Mouse (Mus musculus) large intestine, adult 2 months (tissue): ENCODE data around the gene Gpr146. TPM values are rescaled to one million over a fixed set of nuclear protein-coding genes. Genes with fewer than 3 reads are reported as not detected.

Source experiments
- polyA plus RNA-seq: library from polyadenylated mRNA; depleted of rRNA; stranded (reverse); fragments of >200 nt; gene quantifications from 2 replicates; pipeline ENCODE4 v1.2.3, GENCODE M21; 2012; rRNA removed

Gene Gpr146
- polyA plus RNA-seq, 1 experiment: 4.4 TPM

Other genes starting within 250 kb of the Gpr146 start
- 4.7 and 6.0 TPM in 2 replicates for gene Prkar1b, start 227.7 kb upstream of the Gpr146 start, polyA plus RNA-seq
- gene Dnaaf5, start 227.5 kb upstream of the Gpr146 start, polyA plus RNA-seq: 9.7 and 13.3 TPM in 2 replicates
- gene Sun1, start 177.1 kb upstream of the Gpr146 start, polyA plus RNA-seq: 25.0 and 41.5 TPM in 2 replicates
- 66.2 and 87.5 TPM in 2 replicates for gene Get4, start 125.4 kb upstream of the Gpr146 start, polyA plus RNA-seq
- gene Adap1, start 52.1 kb upstream of the Gpr146 start, polyA plus RNA-seq: 132 and 167 TPM in 2 replicates
- 98.4 and 111 TPM in 2 replicates for gene Cox19, start 26.3 kb upstream of the Gpr146 start, polyA plus RNA-seq
- gene Cyp2w1, start 25.1 kb upstream of the Gpr146 start, polyA plus RNA-seq: 0.83 and 1.9 TPM in 2 replicates
- 2.9 and 4.6 TPM in 2 replicates for gene C130050O18Rik, start 27.6 kb downstream of the Gpr146 start, polyA plus RNA-seq
- gene Gper1, start 45.5 kb downstream of the Gpr146 start, polyA plus RNA-seq: 0.93 and 1.7 TPM in 2 replicates
- 8.7 TPM in 2 replicates for gene 3110082I17Rik, start 82.8 kb downstream of the Gpr146 start, polyA plus RNA-seq
- gene Zfand2a, start 106.9 kb downstream of the Gpr146 start, polyA plus RNA-seq: 11.9 and 16.0 TPM in 2 replicates
- not detected in 2 replicates for gene Uncx, start 165.8 kb downstream of the Gpr146 start, polyA plus RNA-seq